Mouse (Mus musculus) urinary bladder, adult 2 months (tissue): Measurements from ENCODE around the gene Thbs4. TPM values are rescaled to one million over a fixed set of nuclear protein-coding genes. Genes with fewer than 3 reads are reported as not detected.

ENCODE experiments used
- DNase-seq: peaks from one replicate; pipeline ENCODE4 v3.0.0; 2022; ENCODE audit warnings: low spot score
- polyA plus RNA-seq: library from polyadenylated mRNA; depleted of rRNA; stranded (reverse); fragments of >200 nt; gene quantifications from 2 replicates; pipeline ENCODE4 v1.2.3, GENCODE M21; 2012; rRNA removed

The Thbs4 gene
- polyA plus RNA-seq, 1 experiment, result 0.43 TPM

DNA sequence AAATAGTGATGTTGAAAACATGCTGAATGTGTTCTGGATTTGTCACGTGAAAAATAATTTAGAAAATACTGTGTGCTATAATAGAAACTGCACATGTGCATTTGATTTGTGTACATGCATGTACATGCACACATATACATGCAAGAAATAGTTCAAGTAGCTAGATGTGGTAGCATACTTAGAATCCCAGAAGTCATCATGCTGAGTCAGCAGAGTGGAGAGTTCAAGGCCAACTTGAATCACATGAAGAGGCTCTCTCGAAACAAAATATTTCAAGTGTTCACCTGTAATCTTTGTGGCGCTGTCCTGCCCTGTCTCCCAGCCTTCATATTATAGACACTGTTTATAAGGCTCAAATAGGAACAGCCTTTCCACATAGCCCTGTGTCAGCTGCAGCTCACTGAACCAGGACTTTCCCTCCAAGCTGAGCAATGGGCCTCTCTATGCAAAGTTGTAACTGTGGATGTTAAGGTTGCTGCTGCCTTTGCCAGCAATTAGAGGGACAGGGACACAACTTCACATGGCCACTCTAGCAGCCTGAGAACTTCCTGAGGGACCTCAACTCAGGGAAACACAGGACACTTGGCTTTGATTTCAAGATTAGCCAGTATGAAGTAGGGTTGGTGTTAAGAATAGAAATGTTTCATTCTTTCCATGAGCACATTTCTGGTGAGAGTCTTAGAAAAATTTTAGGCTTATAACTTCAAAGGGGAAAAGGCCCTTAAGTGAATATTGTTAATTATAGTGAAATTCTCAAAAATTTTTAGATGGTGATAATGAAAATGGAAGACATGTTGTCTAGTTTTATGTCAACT lies 76.6 kb downstream of the Thbs4 start:
- DNase-seq, result no peak

DNA sequence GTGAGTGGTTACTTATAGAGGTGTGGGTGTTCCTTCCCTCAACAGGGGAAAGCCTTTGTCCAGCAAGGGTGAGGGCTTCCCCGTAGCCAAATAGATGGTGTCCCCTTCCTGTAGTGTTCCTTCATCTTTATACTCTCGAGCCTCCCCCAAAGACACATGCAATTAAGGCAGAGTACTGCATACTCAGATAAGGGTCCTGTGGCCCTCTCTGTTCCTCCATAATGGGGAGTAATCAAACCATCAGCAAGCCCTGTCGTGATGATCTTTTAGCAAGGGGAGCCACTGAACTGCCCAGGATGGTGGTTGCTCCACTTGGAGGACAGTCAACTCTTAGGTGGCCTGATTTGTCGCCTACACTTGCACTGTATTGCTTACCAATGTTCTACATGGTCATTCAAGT lies 82.0 kb downstream of the Thbs4 start:
- no peak for DNase-seq

DNA sequence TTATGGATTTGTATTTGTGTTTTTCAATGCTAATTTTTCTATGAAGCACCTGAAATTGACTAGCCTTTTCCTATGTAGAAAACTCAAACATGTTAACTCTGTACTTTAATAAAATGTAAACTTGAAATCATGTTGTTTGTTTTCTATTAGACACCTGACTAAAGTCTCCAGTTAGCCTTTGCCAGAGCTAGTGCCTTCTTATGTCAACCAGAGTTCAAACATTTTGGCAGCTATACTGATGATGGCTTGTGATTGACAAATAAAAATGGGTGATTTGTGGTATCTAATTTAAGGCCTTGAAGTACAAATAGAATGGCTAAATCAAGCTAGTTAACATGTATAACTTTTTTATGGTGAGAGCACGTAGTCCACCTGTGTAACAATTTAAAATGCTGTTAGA lies 82.8 kb downstream of the Thbs4 start:
- no peak for DNase-seq

DNA sequence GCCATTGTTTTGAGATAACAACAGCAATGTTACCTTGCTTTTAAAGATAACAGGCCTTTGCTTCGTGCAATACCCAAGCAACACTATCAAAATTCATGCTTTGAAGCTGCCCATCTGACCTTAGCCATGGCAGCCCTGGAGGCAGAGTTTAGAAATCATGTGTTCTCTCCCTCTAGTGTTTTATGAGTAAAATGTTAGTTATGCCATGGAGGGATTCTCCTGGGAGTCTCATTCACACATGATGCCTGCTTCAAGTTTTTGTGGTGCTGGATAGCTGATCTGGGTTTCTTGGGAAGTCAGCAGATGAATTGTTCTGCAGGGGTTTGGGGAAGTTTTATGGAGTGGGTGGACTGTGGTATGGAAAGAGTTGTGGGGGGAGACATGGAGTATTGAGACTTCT lies 84.3 kb downstream of the Thbs4 start:
- DNase-seq, result no peak

DNA sequence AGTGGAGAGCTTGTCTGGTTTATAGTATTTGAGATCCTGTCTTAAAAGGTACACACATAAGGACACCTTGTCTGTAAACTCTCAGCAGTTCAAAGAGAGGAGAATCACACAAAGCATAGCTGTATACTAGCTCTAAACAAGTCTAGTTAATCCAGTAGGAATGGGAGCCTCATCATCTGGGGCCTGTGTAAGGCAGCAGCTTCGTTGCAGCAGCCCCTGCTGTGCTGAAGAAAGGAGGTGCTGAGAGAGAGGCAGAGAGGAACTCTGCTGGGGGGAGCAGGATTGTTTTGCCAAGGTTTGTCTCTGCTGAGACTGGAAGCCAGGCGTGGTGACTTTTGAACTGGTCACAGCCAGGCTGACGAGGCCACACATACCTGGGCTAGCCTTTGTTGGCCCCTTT lies 85.1 kb downstream of the Thbs4 start:
- DNase-seq, result no peak

DNA sequence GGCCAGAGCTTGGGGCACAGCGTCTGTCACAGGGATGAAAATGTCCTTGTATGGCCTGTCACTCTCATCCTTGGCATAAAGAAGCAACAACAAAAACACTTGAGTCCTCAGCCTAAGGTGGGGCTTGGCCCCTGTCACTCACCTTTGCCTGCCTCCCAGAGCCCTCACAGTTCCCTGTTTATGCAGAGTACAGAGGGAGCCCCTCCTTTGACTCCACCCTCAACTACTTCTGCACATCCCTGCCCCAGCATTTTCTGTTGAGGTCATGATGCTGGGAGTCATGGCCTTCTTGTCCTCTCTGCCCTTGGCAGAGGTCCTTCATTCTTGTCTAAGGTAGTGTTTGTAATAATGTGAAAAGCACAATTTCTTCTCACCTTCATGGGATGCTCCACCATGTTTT lies 86.2 kb downstream of the Thbs4 start:
- DNase-seq, result no peak

DNA sequence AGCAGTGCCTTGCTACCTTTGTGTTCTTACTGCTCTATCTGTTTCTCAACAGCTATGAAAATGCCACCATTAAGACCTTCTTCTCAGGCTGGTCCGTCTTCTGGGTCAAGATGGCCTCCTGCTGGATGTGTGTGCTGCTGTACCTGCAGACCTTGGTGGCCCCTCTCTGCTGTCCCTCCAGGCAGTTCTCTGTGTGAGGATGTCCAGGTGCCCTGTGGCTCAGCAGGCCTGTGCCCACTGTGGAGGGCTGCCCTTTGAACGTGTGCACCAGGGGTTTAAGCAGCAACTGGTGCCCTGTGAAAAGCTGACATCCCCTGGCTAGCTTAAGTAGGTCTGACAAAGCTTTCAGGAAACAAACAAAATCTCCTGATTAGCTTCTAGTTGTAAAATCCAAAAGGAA lies 86.7 kb downstream of the Thbs4 start:
- no peak for DNase-seq

DNA sequence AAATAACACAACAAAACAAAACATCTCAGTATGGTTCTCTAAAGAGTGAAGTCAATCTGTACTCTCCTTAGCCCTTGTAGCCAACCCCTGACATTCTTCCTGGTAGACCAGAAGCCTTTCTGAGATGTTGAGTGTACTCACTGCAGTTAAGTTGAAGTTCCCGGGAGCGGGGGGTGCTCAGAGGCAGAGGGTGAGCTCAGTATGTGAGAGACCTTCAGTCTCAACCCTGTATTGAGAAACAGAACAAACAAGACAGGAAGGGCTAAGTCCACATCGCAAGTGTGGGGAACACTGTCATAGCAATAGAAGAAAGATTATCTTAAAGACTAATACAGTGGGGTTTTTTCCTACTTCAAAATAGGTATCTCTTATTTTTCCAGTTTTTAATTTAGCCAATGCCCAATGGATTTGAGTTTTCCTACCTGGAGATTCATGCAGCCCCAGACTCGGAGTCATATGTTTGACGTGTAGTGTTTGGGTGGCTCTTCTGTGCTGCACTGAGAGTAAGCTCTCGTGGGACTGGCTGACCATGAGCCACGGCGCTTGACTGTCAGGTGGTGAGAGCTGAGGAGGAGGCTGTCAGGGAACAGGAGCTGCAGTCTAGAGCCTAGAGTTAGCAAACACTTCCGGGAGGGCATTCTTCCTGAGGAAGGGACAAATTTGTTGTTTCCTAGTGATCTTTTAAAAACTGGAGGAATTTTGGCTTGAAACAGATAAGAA lies 88.1 kb downstream of the Thbs4 start:
- no peak for DNase-seq

DNA sequence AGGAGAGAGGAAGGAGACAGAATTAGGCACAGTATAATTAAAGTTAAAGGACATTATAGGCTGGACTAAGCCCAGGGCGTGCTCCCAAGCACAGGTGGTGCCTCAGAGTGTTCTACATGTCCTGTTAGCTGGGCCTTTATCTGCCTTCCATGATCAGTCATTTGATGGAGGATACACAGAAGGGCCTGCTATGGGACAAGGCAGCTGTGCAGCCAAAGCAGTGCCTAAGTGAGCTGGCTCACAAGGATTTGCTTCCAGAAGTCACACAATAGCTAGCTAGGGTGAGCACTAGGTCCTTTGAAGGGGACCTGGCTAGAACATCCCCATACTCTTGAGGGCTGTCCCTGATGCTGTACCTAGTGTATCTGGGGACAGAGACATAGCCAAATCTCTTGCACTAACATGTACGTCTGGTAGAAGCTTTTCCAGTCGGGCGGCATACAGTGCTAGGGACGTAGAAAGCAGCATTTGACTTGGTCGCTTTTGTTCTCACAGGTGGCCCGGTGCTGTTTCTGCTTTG lies 89.5 kb downstream of the Thbs4 start:
- no peak for DNase-seq

DNA sequence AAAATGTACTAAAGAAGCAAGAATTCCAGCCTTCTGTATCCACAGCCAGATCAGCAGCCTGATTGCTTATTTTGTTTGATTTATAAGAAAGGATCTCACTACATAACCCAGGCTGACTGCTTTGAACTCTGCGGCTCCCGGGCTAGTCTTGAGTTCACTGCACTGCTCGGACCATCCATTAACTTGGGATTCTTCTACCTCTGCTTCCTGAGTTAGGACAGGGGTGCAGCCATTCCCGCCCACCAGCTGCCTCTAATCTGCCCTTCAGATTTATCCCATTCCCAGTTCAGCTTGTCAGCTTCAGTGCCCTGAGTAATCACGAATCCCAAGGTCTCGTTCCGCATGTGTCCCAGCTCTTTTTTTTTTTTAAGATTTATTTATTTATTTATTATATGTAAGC lies 90.4 kb downstream of the Thbs4 start:
- no peak for DNase-seq

DNA sequence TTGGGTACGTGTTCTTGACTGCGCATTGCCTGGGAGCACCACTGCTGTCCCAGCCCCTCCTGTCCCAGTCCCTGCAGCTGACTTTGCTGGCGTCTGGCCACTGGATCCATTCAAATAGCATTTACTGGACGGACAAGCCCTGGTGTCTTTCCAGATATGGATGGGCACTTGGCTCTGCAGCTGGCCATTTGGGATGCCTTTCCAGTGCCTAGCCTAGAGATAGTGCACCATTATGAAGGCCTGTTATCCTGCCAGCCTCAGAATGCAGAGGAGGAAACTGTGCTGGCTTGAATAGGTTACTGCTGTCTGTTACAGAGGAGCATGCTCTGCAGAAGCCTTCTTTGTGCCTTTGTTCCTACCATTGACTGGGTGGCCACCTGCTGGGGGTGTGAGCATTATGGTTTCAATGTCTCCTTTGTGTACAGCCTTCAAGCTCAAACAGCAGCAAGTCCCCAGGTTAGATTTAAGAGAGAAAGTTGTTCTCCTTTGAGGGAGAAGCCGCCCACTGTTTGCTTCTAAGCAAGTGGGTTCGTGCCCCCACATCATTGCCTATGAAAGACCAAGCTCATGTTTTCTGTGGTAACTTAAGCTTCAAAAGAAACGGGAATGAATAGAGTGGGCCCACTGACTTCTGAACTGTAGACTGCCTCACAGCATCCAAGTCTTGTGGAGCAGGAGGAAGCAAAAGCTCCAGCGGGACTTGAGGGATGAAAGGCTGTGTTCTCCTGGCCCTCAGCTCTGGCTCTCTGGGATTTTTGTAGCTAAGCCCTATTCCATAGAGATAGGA lies 91.2 kb downstream of the Thbs4 start:
- DNase-seq, result no peak

DNA sequence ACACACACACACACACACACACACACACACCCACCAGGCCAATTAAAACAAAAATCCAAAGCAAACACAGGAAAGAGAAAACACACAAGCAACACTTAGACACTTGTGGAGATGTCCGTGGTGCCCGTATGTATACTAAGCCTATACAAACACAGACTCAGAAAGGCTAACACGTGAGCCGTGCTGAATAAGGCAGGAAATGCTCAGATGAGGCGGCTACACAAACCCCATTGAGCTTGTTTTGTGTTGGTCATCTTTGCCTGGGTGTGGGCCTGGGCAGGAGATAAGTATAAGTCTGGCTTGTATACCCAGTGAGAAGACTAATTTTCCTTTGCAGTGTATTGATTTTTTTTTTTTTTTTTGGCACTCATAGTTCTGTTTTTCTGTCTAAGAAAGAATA lies 92.6 kb downstream of the Thbs4 start:
- DNase-seq, result no peak

Other genes with a start within 250 kb of the Thbs4 start
- gene Spz1, start 218.6 kb downstream of the Thbs4 start, polyA plus RNA-seq, result not detected in 2 replicates
- gene Serinc5, start 183.7 kb downstream of the Thbs4 start, polyA plus RNA-seq, result 41.7 and 44.6 TPM in 2 replicates
- 11.8 and 13.0 TPM in 2 replicates for gene Mtx3, start 49.9 kb upstream of the Thbs4 start, polyA plus RNA-seq